Mouse (Mus musculus) thymus, postnatal 4 days (tissue): ENCODE results near the gene Parp4.
A peak's percentile ranks its signal among the peaks of the same experiment; 100 is the strongest.

ENCODE experiments used
- DNase-seq: peaks from one replicate; pipeline ENCODE4 v3.0.0; 2021

Gene Parp4

DNA sequence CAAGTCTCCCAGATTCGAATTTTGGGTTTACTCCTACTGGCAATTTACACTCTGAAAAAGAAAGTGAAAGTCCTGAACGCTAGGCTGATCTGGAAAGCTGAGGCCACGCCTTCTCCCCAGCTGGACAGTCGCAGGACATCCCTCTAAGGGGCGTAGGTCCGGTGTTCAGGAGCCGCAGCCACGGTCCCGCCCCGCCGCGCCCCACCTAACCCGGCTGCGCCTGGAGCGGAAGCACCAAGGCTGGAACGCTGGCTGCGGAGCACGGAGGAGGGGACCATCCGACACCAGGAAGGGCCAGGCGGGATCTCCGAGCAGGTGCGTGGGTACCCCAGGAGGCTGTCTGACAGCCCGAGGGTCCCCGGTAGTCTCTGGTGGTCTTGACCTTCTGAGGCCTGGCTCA lies at the start of gene Parp4, which contains the start of gene Cenpj:
Gene Parp4 (plus strand): TSS at position 204 of the 400 bp plus-strand sequence.
Gene Cenpj (minus strand): TSS at position 10 of the 400 bp plus-strand sequence.
- peak; percentile 79 for DNase-seq

DNA sequence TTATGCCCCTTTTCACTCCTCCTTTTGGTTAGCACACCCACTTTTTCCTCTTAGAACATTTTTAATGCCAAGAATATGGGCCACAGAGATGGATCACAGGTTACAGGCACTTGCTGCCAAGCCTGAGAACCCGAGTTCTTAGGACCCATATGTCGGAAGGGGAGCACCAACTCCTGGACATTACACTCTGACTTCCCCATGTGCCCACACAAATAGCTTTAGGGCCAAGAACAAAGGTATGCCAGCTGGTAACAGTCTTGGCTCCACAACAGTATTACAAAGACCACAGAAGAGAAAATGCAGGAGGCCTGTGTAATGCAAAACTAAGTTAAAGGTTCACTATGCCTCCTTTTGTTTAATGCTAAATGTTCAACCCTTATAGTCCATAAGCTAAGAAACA lies 44.6 kb upstream of the Parp4 start:
- no peak for DNase-seq

DNA sequence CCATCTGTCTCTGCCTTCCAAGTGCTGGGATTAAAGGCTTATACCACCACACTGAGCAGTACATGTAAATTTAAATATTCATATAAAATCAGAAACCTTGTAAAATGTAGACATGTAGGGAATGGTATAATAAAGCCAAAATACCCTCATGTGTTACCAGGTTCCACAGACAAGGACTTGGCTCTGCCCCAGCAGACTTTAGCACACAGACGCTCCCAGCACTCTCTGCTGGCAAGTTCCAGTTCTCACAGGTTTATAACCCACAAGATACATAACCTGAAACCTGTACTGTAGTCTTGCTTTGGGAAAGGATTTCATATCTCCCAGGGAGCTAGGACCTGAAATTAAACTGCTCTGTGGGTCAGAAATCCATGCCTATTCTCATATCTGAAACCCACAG lies 30.5 kb upstream of the Parp4 start:
- DNase-seq = no peak

DNA sequence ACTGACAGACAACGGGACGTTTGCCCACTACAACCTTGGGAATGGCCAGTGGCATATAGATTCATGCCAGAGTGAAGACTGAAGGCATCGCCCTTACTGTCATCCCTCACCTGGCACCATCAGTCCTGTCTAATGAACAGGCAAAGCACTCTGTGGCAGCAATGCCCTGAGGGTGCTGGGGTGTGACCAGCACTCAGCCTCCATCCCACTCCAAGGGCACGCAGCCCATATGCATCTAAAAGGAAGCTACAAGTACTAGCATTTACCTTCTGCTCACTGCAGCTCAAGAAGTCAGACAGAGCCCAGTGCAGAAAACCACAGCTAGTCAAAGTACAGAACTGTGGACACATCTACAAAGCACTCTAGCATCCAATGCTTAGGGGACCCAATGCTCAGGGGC lies 29.9 kb upstream of the Parp4 start:
- no peak for DNase-seq

DNA sequence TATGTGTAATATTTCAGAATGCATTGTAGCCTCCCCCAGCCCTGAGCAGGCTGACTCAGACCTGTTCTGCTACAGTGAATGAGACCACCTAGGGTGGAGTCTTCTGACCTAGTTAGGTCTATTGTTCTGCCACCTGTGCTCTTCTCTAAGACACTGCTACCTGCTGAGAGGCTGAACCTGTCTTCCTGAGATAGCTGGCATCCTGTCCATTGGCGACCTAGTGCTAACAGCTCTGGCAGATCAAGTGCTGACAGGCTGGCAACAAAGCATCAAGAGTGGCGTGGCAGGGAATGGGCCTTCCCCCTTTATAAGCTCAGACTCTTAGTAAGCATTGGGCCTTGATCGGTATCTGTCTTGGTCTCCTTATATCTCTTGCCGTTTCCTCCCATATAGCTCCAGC lies 24.5 kb upstream of the Parp4 start:
- DNase-seq = no peak

DNA sequence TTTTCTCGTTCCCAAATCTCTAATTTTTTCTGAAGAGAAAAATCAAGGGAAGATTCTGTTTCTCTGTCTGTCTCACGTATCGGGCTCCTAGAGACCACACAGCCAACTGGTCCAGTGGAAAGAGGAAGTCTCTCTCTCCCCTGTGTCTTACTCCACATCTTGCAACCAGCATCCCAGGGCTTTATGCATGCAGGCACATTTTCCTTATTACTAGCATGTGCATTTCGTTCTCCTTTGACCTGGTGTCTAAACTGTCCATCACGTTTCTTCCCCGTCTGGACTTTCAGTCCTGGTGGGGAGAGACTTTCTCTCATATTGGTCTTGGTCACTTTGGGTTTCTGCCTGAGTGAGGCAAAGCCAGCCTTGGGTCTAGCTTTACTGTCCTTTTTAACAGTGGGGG lies 22.5 kb upstream of the Parp4 start:
- DNase-seq = no peak

DNA sequence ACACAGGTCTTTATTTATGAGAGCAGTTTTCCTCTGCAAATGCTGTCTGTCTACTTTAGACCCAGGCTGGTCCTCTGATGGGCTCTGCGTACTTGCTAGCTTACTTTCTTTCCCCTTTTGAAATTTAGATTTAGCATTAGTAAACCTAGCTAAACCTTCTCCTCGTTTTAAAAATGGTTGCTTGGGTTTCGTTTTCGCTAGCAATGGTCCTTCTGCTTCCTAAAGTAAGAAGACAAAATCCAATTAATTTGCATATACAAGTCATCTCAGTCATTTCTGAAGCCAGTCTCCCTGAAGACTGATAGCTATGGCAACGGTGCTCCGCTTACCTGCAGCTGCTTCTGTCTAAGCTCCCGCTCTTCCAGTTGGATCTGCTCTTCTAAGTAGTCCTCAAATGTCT lies 22.1 kb upstream of the Parp4 start:
- DNase-seq = no peak

DNA sequence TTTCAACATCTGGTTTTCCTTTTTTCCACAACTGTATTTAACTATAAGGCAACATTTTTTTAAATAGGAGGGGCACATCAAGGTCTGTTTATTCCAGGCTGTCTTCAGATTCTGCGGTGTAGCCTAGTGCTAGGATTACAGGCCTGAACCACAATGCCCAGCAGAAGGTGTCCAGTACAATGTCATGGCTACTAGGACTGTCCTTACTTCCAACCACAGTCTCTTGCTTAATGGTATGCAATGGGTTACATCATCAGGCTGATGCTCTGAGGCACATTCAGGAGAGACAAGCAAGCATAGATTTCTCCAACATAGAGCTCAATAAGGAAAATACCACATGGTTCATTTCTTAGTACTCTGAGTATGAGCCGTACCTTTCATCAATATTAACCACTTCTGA lies 20.7 kb upstream of the Parp4 start:
- no peak for DNase-seq

DNA sequence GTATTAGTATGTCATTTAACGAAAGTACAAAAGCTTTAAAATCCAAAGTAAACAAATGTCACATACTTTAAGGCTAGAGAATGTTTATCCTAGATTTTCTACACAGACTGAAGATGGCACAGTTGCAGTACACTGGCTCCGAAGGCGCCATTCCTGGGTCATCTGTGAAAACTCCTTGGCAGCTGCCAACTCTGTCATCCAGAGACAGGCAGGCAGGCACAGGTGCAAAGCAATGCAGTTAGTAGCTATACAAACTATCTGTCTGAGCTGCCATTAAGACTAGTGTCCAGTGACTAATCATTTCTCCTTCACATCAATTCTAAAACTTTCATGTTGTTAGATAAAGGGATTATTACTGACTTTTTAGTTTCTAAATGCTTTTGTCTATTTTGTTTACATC lies 16.3 kb upstream of the Parp4 start:
- DNase-seq = no peak

DNA sequence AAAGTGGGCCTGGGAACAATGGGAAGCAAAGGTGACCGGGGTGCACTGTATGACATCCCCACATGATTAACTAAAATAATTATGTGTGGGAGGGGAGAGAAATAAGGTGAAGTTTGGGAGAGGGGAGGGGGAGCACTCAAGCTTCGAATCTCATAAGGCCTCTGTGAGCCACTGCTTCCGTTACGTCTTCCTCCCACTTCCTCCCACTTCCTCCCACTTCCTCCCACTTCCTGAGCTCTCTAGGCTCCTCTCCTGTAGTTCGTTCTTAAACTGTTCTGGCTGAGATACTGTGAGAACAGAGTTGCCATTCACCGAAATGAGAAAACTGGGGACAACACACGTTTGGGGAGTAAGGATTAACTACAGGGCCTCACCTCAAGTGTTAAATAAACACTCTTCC lies 7.9 kb upstream of the Parp4 start:
- DNase-seq = no peak

DNA sequence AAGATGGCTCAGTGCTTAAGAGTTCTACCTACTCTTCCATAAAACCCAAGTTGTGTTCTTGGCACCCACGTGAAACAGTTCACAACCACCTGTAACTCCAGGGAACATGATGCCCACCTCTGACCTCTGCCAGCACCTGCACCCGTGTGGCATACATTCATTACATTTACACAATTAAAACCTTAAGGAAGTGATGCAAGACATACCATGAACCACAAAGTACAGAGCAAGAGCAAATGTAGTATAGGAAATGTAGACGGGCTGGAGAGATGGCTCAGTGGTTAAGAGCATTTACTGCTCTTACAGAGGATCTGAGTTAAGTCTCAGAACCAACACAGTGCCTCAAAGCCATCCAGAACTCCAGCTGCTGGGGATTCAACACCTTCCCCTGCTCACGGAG lies 6.4 kb upstream of the Parp4 start:
- no peak for DNase-seq

DNA sequence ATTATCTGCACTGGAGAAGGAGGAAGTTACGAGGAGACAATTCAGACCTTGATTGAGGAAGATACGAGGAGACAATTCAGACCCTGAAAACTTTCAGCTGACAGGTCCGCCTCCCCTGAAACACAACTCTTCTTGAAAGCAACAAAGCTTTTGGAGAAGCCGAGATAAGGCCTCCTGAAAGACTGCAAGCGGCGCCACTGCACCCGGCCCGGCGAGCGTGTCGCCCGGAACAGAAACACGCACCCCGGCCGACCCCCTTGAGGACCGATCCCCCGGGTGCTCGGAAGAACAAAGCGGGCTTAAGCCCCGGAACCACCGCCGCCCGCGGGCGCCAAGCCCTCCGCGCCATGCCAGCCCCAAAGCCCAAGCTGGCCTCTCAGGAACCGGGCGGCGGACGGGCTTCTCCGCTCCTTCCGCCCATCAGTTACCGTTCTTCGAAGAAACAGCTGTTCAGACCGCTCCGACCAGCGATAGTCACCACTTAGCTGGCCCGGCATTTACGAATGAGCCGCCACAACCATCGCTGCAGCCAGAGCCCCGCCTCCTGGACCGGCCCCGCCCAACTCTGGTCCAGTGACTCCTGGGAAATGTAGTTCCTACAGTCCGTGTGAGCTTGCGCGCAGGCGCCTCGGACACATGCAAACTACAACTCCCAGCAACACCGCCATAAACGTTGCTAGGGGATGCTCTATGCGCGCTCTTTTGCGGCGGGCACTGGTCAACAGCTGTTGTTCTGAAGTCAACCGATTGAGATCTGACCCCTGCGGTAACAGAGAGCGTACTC lies 3.9 kb upstream of the Parp4 start:
- DNase-seq = peak; percentile 96

DNA sequence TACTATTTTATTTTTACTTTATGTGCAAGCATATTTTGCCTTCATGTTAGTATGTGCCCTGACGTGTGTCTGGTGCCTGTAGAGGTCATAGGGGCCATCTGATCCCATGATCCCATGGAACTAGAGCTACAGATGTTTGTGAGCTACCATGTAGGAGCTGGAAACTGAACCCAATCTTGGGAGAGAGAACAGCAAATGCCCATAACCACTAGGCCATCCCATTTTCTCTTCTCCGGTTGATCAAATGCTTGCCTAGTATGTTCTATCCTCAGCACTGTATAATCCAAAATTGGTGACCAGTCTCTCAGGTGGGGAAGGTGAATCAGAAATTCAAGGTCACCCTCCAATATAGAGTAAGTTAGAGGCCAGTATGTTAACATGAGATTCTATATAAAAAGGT lies 2.9 kb upstream of the Parp4 start:
- no peak for DNase-seq

DNA sequence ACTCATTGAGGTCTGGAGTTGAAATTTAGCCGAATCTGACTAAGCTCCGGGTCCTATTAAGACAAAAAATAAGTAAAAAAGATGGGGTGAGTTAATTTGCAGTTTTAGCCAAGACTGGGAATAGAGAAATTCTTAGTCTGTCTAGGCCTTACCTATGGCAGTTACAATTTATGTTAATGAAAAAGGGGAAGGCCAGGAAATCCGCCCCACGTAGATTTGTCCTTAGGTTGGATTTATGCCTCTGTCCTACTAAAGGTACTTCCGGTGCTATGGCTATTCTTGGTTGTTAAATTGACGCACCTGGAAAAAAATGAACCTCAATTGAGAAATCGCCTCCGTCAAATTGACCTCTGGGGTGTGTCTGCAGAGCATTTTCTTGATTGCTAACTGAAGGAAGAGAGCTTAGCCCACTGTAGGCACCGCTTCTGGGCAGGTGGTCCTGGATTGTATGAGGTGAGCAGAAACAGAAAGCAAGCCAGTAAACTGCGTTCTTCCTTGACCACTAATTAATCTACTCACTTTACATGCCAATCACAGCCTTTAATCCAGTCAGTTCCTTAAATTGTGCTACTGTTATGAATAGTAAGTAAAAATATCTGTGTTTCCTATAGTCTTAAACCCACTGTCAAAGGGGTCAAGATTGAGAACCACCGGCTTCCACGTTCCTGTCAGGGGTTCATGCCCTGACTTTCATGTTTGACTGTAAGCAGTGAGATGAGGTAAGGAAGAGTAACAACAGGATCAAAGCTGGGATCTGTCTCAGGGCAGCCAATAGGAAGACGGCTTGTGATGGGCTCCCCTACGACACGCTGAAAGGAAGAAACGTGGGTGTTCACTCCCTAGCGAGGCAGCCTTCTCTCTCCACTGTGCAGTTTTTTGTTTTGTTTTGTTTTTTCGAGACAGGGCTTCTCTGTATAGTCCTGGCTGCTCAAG lies 816 bp downstream of the Parp4 start:
- peak; percentile 39 for DNase-seq

DNA sequence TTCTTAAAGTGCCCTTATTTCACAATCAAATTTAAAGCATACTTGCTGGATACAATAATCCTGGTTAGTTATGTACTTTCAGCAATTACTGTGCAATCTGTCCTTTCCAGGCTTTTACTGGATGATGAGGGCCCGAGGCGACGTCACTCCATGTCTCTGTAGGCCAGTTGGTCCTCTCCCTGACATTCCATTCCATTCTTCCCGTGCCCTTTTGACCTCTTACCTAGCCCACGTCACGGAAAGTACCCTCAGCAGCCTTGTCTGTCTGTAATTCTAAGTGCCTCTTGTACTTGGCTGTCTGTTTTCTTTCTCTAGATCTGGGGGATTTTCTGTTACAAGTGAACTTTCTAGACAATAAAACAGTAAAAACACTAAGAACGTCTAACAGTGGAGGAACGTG lies 3.6 kb downstream of the Parp4 start:
- no peak for DNase-seq

DNA sequence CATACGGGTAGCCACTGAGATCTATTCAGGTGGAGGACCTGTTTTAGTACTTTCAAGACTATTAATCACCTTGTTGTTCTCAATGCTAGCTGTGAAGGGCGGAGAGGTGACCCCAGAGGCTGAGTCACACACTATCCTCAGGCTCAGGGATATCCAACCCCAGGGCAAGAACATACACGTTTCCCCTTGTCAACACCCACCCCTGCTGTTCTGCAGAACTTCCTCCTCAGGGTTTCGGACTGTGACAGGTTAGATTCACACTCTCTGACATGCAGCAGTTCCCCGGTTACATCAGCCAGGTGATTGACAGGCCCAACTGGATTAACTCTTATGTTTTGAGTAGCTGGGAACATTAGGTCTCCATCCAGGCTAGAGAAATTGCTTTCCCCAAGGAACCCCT lies 5.7 kb downstream of the Parp4 start:
- no peak for DNase-seq

DNA sequence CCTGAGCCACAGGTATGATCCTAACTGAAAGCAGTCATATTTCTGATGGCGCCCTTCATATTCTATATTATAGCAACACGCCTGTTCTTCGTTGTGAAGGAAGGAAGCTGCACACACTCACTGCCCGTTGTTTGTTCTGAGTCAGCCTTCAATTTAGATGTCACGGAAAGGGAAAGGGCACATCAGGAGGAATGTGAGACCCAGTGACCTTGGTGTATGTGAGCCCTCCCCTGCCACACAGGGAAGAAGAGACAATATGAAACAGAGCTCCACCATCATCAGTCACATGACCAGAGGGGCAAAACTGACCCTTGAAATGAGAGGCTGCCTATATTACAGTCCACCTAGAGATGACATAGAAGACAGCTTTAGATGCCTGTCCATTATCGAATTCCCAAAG lies 6.9 kb downstream of the Parp4 start:
- no peak for DNase-seq

DNA sequence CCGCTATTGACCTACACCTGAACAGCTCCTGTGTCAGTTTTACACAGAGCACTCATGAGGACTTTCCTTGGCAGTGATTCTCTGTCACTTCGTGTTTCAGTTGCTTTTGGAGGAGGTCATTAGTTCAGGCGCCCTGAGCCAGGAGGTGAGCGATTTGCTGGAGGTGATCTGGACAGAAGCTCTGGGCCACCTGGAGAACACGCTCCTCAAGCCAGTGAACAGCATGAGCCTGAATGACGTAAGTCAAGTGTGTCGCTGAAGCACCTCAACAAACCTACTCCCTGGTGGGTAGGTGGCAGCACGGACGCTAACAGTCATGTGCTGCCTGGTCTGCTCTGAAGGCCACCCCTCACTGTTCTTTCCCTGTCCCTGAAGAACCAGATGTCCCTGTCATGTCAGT lies 16.8 kb downstream of the Parp4 start:
- DNase-seq = no peak

DNA sequence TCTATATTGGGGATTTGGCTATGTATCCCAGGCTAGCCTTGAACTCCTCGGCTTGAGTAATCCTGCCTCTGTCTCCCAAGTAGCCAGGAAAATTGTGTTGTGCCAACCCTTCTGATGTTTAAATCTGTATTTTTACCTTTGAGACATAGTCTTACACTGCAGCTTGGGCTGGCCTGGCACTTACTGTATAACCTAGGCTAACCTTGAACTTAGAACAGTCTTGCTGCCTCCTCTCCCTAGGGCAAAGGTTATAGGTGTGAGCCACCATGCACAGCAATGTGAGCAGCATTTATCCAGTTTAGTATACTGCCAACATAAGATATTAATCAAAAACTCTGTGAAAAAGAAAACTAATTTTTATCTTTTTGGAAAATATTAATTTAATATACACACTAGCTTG lies 19.4 kb downstream of the Parp4 start:
- no peak for DNase-seq

DNA sequence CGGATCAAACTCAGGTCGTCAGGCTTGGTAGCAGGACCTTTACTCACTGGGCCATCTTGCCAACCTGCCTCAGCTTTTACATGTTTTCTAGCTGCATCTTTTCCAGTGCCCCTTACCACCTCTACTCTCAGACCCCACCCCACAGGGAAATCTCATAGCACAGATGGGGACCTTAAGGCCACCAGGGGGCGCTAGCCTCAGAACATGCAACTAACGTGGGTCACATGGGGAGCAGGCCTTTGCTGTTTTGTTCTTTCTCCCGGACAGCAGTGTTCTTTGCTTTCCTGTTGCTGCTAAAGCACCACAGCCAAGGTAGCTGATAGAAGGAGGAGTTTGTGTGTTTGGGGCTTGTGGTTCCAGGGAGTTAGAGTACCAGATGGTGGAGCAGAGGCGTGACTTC lies 23.3 kb downstream of the Parp4 start:
- peak; percentile 90 for DNase-seq

DNA sequence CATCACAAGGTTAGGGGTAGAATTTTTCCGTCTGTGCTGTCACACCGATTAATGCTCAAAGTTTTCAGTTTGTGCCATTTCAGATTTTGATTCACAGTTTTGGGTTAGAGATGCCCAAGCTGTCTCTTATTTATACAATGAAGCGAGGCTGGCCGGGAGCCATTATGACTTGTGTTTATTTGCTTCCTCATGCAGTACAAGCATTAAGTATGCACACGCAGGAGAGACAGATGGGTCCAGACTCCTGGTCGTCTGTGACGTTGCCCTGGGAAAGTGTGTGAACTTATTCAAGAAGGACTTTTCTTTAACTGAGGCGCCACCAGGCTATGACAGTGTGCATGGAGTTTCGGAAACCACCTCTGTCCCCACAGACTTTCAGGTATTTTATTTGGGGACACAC lies 26.6 kb downstream of the Parp4 start:
- no peak for DNase-seq

DNA sequence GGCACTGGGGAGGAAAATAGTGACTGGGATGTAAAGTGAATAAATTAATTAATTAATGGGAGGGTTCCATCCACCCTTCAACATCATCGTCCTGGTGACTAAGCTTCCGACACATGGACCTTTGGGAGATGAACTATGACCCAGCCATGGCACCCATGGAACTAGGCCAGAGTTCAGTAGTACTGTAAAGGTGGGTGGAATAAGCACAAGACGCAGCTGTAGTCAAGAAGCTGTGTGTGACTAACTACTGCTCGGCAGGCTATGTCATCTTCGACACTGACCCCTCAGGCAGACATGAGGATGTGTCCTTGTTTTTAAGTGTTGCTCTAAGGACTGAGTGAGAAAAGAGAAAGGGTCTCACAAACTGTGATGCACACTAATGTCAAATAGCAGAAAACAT lies 29.0 kb downstream of the Parp4 start:
- DNase-seq = no peak

DNA sequence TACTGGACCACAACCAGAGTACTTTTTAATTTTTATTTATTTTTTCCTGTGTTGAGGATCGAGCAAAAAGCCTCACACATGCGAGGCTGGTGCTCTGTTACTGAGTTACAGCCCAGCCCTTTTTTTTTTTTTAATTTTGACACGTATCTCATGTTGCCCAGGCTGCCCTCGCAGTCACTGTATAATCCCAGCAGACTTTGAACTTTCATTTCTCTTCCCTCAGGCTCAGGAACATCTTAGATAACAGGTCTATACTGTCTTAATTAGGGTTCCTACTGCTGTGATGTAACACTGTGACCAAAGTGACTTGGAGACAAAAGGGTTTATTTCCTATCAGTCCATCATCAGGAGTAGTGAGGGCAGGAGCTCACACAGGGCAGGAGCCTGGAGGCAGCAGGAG lies 29.7 kb downstream of the Parp4 start:
- DNase-seq = no peak

DNA sequence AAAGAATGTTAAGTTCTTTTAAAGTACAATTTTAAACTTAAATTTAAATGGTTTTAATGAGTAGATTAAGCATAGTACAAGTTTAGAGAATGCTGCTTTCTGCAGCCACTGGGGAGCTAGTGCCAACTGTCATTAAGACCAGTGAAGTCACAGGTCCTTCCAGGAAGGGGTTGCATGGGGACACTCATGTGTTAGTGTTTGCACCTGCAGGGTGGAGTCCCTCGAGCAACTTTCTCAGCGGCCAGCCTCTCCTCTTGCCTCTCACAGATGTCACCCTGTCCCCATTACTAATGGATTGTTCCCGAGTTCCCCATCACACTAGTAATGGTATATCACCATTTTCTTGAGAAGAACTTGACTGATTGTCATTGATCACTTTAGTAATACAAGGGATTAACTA lies 37.8 kb downstream of the Parp4 start:
- no peak for DNase-seq
